Mouse (Mus musculus) right cerebral cortex, postnatal 4 days (tissue): ENCODE measurements around the gene Kcnd3.

Experiments
- DNase-seq: peaks from one replicate; pipeline ENCODE4 v3.0.0-alpha.2; 2022

Kcnd3 gene

DNA sequence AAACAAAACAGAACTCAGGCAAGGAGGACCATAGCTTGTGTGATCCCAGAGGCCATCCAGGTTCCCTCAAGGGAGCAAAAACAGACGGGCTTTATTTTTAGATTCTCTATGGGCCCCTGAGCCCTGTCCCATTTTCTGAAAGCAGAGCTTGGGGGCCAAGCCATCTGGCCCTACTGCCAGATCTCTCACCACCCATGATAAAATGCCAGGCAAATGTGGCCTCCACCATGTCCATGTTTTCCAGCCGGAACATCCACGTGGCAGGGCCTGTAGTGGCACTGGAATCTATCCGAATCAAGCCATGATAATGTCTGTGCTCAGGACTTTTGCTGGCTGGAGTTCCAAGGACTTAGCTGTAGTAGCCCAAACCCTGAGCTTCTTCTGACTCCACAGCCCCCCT is 148.4 kb downstream of the Kcnd3 start:
- DNase-seq: no peak

DNA sequence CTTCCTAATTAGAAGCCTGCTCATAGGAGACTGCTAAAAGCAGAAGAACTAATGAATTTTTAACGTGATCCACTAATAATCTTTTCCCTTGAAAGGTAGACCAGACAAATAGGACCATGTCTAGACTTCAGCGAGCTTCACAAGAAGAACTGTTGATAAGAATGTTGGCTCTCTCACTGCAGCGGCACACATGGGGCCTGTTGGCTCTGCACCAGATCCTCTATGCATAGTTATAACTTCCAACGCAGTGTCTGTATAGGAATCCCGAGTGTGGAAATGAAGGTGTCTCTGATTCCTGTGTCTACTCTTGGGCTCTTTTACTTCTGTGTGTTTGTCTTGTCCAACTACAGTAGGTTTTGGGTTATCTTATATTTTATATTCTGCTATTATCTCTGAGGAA is 150.8 kb downstream of the Kcnd3 start:
- no peak for DNase-seq

DNA sequence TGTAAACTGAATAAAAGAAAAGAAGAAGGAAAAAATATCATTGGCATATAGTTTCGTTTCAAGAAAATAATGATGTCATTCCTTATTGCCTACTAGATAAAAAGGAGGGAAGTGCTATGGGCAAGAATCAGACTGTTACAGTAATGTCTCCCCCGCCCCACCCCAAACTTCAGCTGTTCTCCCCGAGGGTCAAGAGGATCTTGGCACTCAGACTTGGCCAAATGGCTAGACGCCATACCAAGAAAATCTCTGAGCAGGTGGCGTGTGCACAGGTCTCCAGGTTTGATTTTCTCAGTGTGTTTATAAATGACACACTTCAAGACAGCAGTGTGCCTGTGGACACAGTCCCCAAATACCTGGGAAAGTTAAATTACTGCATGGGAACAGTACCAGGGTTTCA is 153.6 kb downstream of the Kcnd3 start:
- no peak for DNase-seq

DNA sequence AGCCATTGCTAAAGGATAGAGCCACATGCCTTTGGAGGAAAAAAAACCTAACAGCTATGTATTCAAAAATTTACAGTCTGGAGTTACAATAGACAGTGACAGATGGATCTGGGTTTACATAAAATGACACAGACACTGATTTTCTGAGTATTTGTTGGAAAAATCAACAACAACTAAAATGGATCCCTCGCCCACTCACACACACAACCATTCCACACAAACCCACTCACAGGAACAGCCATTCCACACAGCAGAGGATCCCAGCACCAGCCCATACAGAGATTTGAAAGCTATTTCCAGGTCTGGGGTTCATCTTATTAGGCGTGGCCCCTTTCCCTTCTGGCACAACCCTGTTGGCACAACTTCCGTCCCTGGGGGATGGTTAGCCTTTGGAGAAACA is 156.7 kb downstream of the Kcnd3 start:
- no peak for DNase-seq

DNA sequence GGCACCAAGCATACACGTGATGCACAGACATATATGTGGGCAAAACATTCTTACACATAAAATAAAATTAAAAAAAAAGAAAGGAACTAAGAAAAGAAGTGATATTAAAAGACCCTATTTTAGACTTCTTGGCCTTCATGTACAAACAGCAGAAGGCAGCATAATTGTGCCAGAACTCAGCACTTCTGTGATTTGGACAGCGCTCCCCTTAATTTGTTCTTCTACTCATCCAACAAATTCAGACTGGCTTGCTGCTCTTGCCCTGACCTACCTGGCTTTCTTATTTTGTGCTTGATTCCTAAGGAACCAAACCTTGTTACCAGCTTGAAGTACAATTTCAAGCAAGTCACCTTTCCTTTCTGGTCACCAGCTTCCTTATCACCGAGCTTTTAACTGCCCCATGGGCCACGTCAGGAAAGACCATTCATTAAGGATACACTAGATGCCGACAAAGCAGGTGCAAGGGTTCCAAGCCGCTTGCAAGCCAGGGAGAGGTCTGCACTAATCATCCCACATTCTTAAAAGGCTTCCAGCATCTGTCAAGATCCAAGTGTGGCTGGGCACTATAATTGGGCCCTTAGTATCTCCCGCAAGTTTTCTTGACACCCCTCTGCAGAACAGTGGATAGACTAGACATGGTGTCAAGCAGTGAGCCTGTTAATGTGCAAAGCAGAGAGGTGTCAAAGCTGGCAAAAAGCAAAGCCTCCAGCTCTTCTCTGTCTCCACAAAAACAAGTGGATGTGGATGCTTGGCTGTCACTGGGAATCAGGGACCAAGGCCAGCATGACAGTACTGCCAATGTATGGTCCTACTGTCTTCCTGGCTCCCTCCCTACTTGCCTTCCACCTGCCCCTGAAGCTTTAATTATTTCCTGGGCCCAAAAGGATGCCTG is 159.6 kb downstream of the Kcnd3 start:
- no peak for DNase-seq

DNA sequence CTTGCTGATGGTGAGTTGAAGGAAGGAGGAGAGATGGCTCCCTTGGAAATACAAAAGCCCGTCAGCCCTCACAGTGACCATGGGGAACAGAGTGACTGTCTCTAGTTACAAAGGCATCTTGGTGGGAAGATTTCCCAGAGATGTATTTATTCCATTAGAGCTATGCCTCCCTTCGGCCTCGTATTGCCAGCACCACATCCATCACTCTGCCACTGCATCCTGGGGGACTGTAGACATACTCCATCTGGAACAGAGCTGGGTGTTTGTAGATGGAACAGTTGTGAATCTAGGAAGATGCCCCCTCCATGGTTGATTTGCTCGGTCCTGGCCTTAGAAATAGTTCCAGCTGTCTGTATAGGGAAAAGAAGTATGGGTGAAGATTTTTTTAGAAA is 160.3 kb downstream of the Kcnd3 start:
- DNase-seq: no peak

DNA sequence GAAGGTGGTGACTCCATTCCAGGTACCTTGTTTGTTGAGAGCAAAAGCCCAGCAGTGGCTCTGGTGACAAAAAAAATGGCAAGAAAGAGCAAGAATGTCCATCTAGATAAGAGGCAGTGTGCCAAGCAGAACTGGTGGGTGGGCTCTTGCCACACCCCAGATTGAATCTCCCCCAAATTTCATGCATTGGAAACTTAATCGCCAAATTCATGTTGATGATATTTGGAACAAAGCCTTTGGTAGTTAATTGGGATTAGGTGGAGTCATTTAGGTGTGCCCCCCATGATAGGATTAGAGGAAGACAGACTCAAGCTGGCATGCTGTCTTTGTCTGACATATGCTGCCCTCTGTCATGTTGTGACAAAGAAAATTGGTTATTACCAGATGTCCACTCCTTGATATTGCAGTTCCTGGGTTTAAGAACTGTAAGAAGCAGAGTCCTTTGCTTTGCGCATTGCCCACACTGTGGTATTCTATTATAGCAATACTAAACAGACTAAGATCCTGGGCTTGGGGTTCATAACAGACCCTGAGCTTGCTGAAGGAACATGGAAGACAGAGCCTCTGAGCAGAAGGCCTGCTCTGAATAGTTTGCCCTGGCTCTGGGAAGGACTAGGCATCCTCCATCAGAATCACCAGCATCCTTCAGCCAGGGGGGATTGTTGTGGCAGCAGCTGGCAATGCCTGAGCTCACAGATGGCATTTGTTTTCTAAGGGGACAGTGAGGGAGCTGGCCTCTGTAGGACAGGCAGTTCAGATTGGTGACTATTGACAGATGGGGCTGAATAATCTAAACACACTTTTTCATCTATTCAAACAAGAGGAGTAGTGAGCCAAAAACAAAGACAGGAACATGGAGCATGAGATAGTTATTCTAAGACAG is 165.0 kb downstream of the Kcnd3 start:
- no peak for DNase-seq

DNA sequence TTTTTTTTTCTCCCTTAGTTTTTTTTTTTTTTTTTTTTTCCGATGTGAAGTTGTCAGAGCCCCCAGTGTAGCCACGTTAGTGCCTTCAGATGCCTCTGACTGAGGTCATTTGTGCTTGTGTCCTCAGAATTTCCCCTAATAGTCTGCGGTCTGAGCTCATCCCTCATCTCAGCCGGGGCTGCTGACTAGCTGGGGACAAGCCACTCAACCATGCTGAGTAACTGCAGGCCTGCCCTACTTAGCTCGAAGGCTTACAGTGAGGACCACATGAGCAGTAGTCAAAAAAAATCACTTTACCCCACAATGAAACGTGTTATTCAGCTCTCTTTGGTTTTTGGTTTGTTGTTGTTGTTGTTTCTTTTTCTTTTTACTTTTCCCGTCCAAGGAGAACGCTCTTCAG is 169.0 kb downstream of the Kcnd3 start:
- DNase-seq: no peak

DNA sequence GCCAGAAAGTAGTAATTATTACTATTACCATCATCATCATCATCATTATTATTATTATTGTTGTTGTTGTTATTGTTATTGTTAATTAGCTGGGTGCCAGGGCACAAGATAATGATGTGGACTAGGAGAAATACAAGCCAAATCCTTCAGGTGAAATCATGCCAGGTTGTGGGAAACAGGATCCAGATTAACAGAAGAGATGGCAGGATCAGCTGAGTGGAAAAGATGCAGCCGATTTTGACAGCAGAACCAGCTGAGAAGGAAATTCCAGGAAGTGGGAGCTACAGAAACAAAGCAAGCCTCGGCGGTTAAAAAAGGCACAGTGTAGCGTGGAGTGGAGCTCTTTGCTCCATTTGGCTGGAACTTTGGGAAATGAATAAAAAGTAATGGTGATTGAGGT is 171.0 kb downstream of the Kcnd3 start:
- DNase-seq: no peak

DNA sequence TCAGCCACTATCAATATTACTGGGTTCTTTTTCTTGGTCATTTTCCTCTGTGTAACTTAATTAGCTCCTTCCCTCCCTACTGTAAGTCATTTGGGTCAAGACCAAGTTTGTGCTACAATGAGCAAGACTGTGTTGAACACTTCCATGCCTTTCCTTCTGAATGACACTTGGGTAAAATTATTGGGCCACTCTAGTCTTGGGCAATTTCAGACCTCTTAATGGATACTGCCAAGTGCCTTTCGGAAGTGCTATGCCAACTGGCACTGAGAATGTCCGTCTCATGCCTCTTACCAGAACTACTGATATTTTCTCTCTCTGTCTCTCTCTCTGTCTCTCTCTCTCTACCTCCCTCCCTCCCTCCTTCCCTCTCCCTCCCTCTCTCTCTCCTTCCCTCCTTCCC is 173.8 kb downstream of the Kcnd3 start:
- DNase-seq: no peak

DNA sequence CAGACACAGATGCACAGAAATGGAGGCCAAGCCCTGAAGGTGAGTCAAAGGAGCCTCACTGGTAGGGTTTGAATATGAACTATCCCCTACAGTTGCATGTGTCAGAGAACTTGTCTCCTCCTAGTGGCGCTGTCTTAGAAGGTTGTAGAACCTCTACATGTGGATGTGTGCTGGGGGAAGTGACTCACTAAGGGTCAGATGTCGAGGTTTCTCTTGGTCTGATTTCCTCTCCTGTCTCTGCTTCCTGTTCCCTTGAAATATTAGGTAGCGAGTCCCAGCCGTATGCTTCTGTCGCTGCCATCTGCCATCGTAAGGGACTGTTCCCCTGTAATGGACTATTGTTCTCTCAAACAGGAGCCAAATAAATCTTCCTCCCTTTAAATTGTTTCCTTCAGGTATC is 175.1 kb downstream of the Kcnd3 start:
- DNase-seq: no peak

DNA sequence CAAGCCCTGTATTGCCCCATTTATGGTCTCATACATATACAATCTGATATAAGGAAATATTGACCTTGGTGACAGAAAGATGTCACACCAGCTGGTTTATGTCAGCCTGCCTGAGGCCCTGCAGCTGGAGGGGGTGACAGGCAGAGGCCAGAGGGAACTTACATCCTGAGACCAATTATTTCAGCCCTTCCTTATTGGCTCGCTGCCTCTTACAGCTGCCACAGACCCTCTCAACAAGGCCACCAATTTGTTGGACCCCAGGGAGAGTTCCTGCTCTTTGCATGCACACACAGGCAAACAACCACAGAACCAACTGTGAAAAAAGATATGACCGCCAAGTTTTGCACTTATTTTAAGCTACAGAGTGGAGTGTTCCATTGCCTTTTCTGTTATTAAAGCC is 180.2 kb downstream of the Kcnd3 start:
- no peak for DNase-seq

DNA sequence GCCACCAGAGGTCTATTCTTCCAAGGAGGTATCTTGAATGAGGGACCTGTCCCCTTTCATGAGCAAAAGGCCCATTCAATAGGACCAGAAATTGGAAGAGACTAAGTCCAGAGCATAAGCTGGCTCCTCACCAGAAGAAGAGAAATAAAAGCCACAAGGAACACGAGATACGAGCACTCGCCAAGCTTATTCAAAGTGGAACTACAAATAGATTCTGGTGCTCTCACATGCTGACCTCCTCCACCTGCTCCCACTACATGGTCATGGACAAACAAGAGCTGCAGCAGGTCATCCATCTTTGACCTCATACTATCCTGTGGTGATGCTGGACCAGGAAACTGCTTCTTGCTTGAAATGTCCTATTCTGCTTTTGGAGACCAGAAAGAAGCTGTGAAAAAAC is 180.9 kb downstream of the Kcnd3 start:
- DNase-seq: no peak

DNA sequence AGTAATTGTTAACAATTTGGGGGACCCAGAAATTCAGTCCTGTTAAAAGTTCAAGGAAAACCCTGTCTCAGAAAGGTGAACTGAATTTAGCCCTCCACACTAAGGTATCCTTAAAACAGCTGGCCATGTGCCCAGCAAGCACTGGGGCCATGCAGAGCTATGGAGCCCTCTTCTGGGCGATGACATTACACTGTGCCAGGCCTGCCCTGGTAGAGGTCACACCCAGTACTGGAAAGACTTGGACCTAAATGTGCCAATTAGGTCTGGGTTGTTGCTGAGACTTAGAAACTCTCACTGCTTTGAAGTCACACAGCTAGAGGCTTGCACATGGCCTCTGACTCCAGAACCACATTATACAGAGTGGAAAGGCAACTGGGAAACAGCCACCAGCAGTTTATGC is 190.1 kb downstream of the Kcnd3 start:
- peak; percentile 39 for DNase-seq

DNA sequence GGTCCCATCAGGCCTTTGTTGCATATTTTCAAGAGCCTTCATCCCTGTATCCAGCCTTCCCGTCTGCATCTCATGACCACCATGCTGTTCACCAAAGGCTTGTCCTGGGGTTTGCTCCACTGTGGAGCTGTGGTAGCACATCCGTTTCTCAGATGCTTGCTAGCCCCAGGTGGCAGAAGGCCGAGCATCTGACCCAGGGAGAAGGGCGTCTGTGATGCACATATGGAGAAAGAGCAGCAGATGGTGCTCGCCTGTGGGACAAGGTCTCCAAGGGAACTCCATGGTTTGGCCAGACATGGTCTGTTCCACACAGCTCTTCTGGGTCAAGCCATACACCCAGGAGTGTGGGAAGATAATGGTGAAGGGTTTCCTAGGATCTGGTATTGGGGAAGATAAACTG is 191.4 kb downstream of the Kcnd3 start:
- DNase-seq: no peak

DNA sequence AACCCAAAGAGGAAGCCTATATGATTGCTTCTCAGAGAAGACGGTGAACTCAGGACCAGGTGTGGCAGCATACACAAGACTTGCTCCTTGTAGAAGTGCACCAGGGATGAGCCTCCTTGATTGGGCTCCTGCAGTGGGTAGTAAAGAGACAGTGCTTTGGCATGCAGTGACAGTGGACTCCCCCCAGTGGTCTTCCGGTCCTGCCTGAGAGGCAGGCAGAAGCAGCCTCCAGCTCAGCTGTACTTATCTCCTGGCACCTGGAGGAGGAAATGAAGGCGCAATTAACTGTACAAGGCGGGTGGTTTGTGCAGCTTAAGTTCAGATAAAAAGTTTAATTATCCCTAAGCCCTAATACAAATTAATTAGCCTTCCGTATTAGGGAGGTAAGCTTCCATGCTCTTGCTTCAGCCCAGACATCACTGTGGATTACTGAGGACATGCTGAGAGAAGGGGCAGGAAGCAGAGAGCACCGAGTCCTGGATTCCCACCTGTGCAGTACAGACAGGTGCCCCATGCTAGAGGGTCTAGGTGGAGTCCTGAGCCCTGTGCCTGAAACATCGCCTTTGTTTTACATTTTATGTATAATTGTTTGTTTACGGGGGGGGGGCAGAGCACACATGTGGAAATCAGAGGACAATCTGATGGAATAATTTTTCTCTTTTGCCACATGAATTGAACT is 196.9 kb downstream of the Kcnd3 start:
- no peak for DNase-seq

DNA sequence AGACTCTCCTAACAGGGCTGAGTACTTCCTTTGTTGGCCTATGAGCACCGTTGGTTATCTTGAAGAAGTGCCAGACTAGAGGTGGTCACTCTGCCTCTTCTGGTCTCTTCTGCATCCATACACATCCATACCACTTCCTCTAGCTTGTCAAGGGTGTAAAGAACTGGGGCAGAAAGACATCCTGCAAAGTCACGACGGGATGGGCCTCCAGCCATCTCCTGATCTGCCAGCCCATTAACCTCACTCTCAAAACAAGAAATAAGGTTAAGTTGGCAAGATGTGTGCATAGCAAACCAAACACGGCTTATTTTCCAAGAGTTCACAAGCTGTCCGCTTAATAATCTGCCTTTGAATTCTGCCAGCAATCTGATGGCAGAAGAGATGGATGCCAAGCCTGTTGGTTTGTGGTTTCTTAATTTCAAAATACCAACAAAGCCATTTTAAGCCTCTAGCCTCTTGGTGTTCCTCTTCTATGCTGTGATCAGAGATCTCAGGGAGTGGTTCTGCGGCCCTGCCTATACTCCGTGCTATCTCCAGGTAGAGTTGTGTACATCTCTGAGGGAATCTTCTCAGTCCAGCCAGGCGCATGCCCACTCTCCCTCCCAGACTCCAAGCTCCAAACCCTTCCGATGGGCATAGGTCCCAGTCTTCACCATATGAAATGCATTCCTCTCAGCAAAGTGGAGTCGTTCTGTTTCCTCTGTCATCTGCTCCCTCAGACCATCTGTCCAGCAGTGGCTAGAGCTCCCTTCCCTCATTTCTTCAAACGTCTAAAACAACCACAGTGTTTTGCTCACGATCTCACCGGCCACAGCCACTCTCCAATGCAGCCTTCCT is 201.6 kb downstream of the Kcnd3 start:
- DNase-seq: no peak

DNA sequence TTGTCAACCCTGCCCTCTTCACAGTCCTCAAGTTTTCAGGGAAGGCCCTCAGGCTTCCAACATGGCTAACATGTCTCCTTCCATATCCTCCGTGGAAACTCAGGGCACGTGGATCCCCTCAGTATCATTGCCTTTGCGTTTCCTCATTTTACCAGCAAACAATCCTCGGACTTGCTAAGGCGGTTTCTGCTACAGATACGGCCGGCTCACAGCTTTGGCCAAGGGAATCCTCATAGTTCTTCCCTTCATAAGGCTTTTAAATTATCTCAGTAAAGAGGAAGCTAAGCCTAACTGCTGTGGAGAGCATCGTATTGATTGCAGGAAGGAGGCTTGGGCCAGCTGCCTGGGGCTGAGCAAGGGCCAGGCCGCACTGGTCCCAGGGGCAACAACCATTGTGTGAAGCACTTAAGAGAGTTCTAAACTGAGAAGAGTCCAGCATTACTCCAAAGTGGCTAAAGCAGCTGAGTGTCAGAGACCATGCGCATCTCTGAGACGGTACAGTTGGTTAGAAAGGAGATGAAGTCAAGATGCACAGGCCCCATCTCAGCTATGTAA is 203.0 kb downstream of the Kcnd3 start:
- DNase-seq: no peak

DNA sequence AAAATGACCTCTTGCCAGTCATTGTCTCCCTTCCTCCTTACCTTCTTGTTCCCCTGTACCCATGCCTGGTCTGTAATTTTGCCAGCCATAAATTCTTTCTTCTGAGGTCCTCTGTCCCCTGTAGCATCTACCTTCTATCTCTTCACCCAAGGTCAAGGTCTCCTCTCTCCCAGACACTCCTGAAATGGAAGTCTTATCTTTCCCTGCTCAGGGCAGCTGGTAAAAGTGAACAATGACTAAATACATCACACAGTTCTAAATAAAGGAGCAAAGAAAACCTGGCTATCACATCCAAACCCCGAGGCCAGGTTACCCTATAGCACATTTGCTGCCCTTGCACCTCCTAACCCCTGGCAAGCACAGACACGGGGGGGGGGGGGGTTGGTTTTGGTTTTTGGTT is 208.4 kb downstream of the Kcnd3 start:
- DNase-seq: no peak

DNA sequence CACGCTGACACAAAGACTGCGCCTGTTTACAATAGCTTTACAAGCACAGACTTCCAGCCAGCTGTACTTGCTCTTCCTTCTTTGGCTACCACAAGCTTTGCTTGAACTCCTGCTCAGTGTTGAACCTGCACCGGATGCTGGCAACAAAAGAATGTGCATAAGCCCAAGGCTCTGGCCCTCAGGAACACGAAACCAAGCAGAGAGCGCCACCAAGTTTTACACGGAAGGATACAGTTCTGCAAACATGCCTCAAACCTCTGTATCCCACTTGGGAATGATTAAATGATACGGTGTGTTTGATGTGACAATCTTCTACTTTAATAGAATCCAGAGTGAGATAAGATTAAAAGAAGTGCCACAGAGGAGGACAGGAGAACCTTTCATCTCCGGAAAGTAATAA is 210.9 kb downstream of the Kcnd3 start:
- no peak for DNase-seq

DNA sequence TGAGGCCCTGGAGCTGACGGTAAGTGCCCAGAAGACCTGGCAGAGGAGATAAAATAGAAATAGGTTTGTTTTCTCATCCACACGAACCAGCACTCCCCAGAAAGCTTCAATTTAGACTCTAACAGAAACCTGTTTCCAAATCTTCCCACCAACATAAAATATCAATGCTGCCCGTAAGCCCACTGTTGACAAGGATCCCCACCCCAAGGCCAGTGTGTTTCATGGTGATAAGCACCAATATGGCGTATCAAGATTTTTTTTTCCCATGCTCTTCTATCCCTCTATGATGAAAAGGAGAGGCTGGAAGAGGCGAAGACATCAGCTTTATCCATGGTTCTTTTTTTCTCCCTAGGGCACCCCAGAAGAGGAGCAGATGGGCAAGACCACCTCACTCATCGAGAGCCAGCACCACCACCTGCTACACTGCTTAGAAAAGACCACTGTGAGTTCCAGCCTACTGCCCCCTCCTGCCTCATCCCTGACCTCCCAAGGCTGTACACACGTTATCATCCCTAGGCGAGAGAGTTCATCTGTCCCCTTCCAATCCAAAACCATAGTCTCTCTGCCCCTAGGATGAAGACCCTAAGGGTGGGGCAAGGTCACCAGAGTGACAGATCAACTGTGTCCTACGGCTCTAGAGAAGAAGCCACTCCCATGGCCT is 213.1 kb downstream of the Kcnd3 start:
- DNase-seq: no peak
